Mouse (Mus musculus) fibroblast of lung, adult 2 months (primary cell): ENCODE results near the gene Ninj2.
"Not testable (repeated sequence)": the region's sequence is repeated elsewhere in the genome, so short reads cannot be mapped to it uniquely, and the experiment has no call there.

Source experiments
- DNase-seq: peaks from one replicate; pipeline ENCODE4 v3.0.0-alpha.2; 2011; ENCODE audit warnings: low read depth

The Ninj2 gene

GRCm38 (mm10) chr6:120093100-120093499 is at the start of gene Ninj2:
Gene Ninj2, plus strand, starts transcription at chr6:120093350.
- DNase-seq, result no peak

GRCm38 (mm10) chr6:120045406-120045805 is 47.7 kb upstream of the Ninj2 start:
- DNase-seq, result no peak

- no peak for DNase-seq
Observed at GRCm38 (mm10) chr6:120047705-120048292, 45.4 kb upstream of the Ninj2 start.

GRCm38 (mm10) chr6:120054412-120054811 is 38.7 kb upstream of the Ninj2 start:
- DNase-seq, result no peak

GRCm38 (mm10) chr6:120055666-120056540 is 37.2 kb upstream of the Ninj2 start:
- DNase-seq, result no peak

GRCm38 (mm10) chr6:120062934-120063333 is 30.2 kb upstream of the Ninj2 start:
- DNase-seq, result no peak

GRCm38 (mm10) chr6:120064627-120065026 is 28.5 kb upstream of the Ninj2 start:
- no peak for DNase-seq

- DNase-seq, result no peak
Observed at GRCm38 (mm10) chr6:120065552-120066177, 27.5 kb upstream of the Ninj2 start.

GRCm38 (mm10) chr6:120069546-120069945 is 23.6 kb upstream of the Ninj2 start:
- DNase-seq, result no peak

GRCm38 (mm10) chr6:120072630-120073029 is 20.5 kb upstream of the Ninj2 start:
- DNase-seq, result no peak

- peak; percentile 4 for DNase-seq
Observed at GRCm38 (mm10) chr6:120076619-120077450, 16.3 kb upstream of the Ninj2 start.

- DNase-seq, result no peak
Observed at GRCm38 (mm10) chr6:120079547-120079946, 13.6 kb upstream of the Ninj2 start.

GRCm38 (mm10) chr6:120081516-120081915 is 11.6 kb upstream of the Ninj2 start:
- no peak for DNase-seq

GRCm38 (mm10) chr6:120082251-120082950 is 10.7 kb upstream of the Ninj2 start:
- no peak for DNase-seq

- DNase-seq, result no peak
Observed at GRCm38 (mm10) chr6:120082951-120083411, 10.2 kb upstream of the Ninj2 start.

GRCm38 (mm10) chr6:120083442-120083841 is 9.7 kb upstream of the Ninj2 start:
- no peak for DNase-seq

GRCm38 (mm10) chr6:120084983-120085382 is 8.2 kb upstream of the Ninj2 start:
- DNase-seq, result no peak

- DNase-seq, result no peak
Observed at GRCm38 (mm10) chr6:120085832-120086231, 7.3 kb upstream of the Ninj2 start.

GRCm38 (mm10) chr6:120087041-120087440 is 6.1 kb upstream of the Ninj2 start:
- DNase-seq, result not testable (repeated sequence)

GRCm38 (mm10) chr6:120090712-120091248 is 2.4 kb upstream of the Ninj2 start:
- DNase-seq, result no peak

GRCm38 (mm10) chr6:120091956-120092355 is 1.2 kb upstream of the Ninj2 start:
- no peak for DNase-seq
